Mouse (Mus musculus) left cerebral cortex, postnatal 36 days (tissue): ENCODE results near the gene Lrrc38. TPM values are rescaled to one million over a fixed set of nuclear protein-coding genes. Genes with fewer than 3 reads are reported as not detected.
"Not testable (repeated sequence)": the region's sequence is repeated elsewhere in the genome, so short reads cannot be mapped to it uniquely, and the experiment has no call there.

Experiments used
- DNase-seq, 2 experiments: peaks; one replicate each; pipeline ENCODE4 v3.0.0; 2021 to 2022; ENCODE audit warnings: low spot score in 2 of 2, mixed read lengths in 1 of 2
- intact Hi-C: fragments of 180-260 bp; cut with DNase I; formaldehyde crosslinking; loops from one replicate; pipeline ENCODE4 v1.15.1; 2025
- total RNA-seq, 2 experiments: library from RNA; stranded (reverse); gene quantifications; 2 replicates each; pipeline ENCODE4 v1.2.3; 2021

Gene Lrrc38
- total RNA-seq, 2 experiments from 2014 or later = 1.7 to 3.0 TPM

DNA sequence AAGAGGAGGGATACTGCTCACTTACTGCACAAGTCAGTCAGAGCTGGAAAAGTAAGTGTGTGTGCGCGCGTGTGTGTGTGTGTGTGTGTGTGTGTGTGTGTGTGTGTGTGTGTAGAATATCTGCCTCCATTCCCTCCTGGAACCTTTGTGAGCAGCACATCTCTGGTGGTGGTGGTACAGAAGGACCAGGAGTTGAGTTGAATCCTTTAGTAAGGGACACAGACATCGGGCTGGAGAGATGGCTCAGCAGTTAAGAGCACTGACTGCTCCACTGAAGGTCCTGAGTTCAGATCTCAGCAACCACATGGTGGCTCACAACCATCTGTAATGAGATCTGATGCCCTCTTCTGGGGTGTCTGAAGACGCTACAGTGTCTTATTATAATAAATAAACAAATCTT is 4.1 kb upstream of the Lrrc38 start:
- intact Hi-C loops, DNase-seq: not testable (repeated sequence)

DNA sequence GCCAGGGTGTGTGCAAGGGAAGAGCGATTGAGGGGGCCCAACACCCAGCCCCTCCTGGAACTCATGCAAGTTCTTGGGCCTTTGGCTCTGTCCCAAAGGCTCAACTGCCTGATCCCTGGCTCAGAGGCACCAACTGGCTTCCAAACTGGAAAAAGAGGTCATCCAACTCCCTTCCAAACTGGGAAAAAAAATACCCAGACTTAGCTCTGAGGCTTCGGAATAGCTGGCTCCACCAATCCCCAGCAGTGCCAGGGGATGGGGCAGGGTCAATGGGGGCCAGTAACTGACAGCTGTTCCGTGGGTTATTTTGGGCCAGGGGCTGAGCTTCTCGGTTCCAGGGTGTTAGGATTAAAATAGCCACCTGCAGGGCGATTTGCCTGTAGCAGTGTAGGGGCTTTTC is 879 bp upstream of the Lrrc38 start:
- DNase-seq = no peak
- intact Hi-C loops = no loop called here

DNA sequence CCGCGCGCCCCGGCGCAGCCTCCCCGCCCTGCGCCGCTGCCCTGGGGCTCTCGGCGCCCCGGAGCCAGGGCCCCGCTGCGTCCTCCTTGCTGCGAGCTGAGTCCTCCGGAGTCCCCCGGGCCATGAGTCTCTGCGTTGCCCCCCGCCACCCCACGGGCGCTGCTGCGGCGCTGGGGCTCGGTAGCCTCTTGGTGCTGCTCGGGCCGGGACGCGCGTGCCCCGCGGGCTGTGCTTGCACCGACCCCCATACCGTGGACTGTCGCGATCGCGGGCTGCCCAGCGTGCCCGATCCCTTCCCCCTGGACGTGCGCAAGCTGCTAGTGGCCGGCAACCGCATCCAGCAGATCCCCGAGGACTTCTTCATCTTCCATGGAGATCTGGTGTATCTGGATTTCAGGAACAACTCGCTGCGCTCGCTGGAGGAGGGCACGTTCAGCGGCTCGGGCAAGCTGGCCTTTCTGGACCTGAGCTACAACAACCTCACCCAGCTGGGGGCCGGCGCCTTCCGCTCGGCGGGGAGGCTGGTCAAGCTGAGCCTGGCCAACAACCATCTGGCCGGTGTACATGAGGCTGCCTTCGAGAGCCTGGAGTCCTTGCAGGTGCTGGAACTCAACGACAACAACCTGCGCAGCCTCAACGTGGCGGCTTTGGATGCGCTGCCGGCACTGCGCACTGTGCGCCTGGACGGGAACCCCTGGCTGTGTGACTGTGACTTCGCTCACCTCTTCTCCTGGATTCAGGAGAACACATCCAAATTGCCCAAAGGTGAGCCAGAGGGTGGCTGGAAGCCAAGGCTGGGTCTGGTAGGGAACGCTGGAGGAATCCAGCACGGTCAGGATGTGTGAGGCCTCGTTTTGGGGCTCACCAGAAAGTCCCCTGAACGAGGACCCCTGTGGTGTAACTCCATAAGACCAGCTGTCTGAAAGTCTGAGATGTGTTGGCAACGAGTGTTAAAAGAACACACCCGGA is 774 bp downstream of the Lrrc38 start:
- intact Hi-C loops = no loop called here
- no peak for DNase-seq

DNA sequence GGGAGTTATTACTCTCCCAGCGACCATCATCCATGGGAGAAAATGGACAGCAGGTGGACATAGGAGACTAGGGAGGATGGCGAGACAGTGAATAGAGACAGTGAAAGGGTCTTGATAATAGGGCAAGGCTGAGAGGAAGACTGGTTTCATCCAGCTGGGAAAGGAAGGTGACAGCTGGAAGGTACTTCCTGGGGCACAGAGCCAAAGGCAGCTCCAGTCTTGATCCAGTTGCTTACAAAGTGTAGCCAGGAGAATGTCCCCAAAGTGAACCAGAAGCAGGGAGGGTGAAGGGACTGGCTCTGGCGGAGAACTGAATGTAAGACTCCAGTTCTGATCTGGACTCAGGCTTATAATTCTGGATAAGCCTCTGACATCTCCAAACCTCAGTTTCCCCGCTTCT is 2.7 kb downstream of the Lrrc38 start:
- DNase-seq = no peak
- intact Hi-C loops = no loop called here

DNA sequence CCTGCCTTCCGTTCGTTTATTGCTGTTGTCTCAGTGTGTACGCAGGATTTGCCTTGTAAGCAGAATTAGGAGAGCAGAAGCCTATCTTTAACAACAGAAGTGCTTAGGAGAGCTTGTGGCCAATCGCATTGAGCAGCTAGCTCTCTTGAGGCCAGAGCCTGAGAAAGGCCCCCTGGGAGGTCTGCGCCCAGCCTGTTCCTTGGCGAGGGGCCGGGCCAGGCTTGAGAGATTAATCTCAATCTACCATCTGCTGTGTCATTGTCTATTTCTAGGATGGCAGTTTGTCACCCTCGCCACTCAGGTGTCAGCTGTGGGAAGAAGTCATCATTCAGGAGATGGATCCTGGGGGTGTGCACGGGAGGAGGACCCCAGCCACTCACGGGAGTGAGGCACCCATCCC is 12.0 kb downstream of the Lrrc38 start:
- DNase-seq = no peak
- intact Hi-C loops = no loop called here

DNA sequence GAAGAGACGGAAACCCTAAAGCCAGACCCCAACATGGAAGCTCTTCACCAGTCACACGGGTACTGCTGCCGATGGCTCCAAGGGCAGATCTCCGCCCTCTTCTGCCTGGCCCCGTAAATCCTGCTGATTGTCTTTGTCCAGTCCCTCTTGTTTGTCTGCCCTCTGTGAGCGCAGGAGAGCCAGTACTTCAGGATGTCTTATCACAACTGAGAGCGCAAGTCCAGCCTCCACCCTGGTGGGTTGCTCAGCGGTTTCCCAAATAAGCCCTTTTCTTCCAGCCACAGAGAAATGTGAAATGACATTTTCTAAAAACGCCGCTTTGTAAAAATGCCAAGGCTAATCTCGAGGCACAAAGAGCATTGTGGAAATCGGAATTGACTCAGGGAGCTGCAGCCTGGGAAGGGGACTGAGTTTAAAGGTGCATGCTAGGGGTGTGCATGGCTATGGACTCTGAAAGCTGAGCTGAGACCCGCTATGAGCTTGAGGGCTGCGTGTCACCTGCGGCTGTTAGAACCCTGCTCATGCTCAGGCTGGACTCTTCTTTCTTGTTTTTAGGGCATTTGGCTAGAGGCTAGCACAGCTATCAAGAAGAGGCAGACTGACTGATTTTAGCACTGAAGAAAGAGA is 17.0 kb downstream of the Lrrc38 start:
- DNase-seq = no peak
- intact Hi-C loops = no loop called here

DNA sequence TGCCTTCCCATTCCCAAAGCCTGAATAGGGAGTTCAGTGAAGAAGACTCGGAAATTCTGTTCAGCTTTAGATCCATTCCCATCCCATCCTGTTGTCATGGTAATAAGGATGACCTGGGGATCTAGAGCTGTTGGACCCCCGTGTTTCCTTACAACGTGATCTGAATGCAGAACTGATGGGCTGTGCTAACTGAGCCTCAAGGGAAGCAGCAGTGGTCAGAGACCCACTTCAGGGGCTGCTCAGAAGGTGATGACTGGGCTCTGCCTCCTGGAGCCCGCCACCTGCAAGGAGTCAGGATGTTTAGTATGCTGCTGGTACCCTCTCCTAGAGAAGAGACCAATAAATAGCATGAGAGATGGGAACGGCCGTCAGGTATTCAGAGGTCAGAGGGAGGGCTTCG is 29.9 kb downstream of the Lrrc38 start:
- intact Hi-C loops = no loop called here
- DNase-seq = no peak

DNA sequence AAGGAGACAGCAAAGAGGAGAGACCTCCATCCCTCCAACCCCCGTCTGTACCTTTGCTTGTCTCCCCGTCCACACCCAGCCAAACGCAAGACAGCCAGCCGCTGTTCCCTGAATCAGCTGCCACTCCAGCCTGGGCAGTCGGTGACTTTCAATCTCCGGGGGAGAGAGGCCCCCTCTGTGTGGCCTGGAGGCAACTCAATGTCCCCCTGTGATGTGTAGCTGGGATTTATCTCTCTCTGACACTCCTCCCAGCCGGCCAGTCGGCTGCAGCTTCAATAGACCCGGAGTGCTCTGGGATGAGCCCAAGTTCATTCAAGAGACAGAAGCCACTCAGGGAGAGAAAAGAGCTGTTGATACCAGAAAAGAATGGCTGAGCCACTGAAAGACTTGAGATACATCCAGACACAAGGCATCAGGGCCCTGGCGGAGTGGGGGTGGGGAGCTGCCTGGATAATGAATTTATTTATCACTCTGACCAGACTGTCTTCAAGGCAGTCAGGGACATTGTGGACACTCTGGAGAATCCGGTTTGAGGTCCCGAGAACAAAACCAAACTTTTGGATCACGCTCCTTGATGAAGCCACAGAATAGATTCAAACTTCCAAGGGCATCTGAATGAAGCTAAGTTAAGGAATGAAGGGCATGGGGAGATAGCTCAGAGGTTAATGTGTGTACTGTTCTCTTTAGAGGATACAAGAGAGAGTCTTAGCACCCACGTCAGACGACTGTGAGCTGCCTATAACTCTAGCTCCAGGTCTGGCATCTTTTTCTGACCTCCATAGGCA is 30.6 kb downstream of the Lrrc38 start:
- DNase-seq = peak in 1 of 2 experiments; percentile 9
- intact Hi-C loops = loop anchor here (1.0 to 2.0 kb wide), 3 partner anchors 55 to 353 kb away; no protein-coding TSS in a partner anchor

DNA sequence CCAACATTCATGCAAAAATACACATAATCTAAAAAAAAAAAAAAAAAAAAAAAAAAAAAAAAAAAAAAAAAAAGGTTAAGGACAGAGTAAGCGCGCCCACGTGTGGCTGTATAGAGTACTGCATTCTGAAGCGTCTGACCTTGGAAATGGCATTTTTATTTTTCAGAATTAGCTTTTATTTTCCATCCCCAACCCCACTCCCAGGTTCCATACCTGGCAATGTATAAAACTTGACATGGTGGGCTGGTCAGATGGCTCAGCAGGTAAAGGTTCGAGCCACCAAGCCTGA is 31.1 kb downstream of the Lrrc38 start:
- intact Hi-C loops = loop anchor here (1.0 to 2.0 kb wide), 3 partner anchors 55 to 354 kb away; no protein-coding TSS in a partner anchor
- peak in 1 of 2 experiments; percentile 5 for DNase-seq

DNA sequence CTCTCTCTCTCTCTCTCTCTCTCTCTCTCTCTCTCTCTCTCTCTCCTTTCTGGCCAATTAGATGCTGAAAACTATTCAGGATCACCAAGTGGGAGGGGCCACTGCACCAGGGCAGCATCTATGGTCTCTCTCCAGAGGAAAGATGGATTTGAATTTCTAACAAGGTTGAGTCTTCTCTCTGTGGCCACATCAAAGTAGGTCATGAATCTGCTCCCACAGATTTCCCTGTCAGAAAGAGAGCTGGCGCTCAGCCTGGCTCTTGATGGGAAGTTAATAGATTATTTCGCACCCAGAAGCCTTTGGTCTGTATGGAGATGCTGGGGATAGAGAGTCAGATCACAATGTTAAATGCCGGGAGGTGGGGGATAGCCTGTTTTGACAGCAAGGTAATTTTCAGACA is 32.6 kb downstream of the Lrrc38 start:
- intact Hi-C loops = no loop called here
- DNase-seq = no peak

DNA sequence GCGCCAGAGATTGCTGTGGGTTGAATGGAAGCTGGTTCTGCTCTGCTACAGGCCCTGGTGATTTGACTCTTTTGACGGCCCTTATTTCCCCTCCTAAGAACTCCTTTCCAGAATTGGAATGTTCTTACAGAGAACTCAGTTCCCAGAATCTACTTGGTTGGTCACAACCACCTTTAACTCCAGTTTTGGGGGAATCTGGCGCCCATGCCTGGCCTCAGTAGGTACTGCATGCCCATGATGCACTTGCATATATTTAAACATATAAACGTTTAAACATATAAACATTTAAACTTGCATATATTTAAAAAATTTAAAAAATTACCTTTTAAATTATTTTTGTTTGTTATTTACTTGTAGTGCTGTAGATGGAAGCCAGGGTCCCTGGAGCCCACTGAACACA is 34.1 kb downstream of the Lrrc38 start:
- DNase-seq = no peak
- intact Hi-C loops = no loop called here

DNA sequence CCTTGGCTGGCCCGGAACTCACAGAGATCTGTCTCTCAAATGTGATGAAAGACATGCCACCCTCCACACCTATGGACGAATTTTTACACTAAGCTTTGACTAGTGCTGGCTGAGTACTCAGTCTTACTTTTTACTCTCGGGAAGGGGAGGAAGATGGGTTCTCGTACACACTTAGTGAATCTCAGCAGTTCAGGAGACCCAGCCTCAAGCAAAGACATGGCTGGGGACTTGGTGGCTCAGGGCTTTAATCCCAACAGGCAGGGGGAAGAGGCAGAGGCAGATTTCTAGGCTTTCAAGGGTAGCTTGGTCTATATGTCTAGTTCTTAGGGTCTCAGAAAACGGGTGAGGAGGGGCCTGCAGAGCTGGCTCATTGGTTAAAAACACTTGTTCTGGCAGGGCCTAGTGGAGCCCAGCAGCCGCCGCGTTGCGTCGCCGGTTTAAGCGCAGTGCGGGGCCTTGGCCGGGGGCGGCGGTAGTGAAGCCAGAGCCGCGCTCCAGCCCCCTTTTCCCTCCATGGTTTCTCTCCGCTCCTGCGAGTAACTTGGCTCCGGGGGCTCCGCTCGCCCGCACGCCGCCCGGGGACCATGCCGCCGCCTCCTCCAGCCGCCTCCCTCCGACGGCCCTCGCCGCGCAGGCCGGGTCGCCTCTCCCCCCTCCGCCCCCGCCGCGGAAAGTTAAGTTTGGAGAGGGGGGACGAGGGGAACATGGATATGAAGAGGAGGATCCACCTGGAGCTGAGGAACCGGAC is 39.6 kb downstream of the Lrrc38 start:
- intact Hi-C loops = no loop called here
- DNase-seq = peak; percentile 19 to 24

DNA sequence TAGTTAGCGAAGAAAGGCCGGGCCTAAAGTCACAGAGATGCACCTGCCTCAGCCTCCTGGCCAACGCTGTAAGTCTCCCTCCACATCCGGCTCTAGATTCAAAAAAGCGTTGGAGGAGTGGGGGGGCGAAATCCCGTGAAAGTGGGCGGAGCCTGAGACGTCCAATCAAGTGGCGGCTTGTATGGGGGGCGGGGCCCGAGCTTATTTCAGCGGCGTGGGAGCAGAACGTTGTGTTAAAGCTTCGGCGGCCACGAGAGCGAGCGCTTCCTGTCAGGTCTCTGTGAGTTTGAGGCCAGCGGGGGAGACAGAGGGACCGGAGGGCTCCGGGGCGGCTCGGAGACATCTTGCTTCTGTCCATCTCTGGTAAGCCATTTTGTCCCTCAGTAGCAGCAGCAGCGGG is 44.6 kb downstream of the Lrrc38 start, which contains the start of gene Pramel1:
Gene Pramel1 (plus strand): TSS at position 248 of the 400 bp plus-strand sequence.
- intact Hi-C loops = no loop called here
- DNase-seq = no peak

DNA sequence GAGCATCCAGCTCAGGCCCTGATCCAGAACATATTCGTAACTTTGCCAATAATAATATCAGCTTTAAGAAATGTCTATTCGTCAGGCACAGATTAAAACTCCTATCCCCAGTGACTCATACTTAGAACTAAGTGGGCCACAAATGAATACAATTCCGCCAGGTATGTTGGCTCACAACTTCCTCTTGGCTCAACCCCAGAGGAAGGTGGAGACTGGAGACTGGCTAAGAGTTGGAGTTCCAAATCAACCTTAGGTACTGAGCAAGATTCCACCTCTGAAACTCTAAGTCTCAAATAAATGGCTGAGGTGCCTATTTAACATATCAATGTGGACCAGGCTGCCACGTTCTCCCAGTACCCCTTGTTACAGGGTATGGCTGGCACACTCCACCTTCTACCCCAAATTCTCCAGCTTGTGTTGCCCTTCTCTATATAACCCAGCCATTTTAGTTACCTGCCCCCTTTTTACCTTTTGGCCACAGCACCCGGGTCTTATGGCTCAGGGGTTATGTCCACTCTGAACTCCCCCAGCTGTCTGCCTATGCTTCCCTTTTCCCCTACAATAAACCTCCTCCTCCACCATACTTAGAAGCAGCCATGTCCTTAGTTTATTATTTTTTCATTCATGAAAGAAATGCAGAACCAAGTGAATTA is 62.1 kb downstream of the Lrrc38 start:
- DNase-seq = no peak
- intact Hi-C loops = no loop called here

DNA sequence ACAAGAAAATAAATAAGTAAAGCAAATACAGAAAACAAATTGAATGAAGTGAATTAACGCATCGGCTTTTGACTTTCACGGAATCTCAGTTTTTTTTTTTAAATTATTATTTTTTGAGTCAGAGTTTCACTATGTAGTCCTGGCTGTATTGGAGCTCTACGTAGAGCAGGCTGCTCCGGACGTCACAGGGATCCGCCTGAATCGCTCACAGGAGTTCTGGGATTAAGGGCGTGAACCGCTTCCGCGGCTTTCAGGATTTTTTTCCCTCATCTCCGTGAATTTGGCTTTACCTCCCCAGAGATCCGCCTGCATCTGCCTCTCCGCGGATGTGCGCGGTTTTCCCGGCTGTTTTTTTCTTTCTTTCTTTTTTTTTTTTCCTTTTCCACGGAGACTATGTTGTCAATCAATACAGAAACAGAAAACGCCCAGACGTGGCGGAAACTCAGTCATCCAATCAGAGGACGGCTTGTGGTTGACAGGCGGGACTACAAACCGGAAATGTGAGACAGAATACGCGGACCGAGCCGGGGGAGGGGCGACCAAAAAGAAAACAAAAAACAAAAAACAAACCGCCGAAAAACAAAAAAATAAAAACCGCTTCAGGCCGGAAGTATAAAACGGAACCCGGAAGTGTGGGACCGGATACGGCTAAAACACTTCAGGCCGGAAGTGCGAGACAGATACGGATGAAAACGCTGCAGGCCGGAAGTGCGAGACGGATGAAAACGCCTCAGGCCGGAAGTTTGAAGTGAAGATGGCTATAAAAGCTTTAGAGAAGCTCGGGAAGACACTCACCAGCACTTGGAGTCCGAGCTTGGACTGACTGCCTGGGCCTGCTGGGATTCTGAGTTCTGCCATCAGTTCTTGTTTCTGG is 62.9 kb downstream of the Lrrc38 start, which contains the start of gene Pramef8:
Gene Pramef8 (plus strand): TSS at position 208 of the 874 bp plus-strand sequence.
- peak; percentile 88 to 95 for DNase-seq
- intact Hi-C loops = no loop called here

DNA sequence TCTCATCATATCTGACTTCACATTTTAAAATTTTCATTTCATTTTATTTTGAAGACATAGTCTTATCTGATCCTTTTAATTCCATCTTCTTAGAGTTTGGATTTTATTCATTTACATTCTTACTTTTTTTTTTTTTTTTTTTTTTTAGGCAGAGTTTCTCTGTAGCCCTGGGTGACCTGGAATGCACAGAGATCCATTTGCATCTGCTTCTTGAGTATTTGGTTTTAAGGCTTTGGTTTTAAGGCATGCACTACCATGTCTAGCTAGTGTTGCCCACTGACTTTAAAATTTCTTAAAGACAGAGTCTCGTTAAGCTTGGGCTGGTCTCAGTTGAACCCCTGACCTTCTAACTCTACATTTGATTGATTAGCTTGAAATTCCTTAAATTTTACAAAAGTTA is 64.1 kb downstream of the Lrrc38 start:
- no peak for DNase-seq
- intact Hi-C loops = no loop called here

DNA sequence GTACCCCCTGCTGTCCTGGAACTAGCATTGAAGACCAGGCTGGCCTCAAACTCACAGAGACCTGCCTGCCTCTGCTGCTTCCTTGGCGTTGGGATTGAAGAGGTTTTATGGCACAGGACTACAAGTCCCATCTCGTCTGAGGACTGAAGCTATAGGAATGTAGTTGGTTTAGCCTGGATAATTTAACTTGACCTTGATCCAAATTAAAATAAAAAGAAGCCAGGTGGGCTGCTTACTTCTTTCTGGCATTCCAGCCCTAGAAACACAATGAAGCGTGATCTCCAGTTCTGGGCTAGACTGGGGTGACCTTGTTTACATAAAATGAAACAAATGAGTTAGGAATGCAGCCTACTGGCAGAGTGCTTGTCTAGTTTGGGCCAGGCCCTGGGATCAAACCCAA is 64.6 kb downstream of the Lrrc38 start:
- intact Hi-C loops = no loop called here
- DNase-seq = no peak
